Mouse (Mus musculus): ENCODE data around the gene Eif4e3.

- TF ChIP-seq CTCF (IDR thresholded peaks at IDR 0.05; ENCODE audit: low read depth) (no peak), EP300 (IDR thresholded peaks at IDR 0.05; ENCODE audit: low read depth) (no peak)
Observed at GRCm38 (mm10) chr6:99617867-99618266, 48.7 kb downstream of the Eif4e3 start.
